Comparison of ENCODE assay signal across 29 mouse cellular contexts in the genomic region with DNA sequence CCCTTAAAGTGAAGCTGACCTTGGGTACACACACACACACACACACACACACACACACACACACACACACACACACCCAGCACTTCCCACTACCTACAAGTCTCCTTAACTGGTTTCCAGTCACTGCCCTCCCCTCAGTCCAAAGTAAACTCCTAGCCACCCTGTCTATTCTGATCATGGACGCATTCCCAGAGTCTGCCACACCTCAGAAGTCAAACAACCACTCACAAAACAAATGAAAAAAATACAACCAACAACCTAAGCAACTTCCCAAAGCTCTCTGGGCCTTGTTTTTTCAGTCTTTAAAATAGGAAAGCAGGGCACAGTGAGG.
DNase-seq lines count a peak whose midpoint lies in the region; ATAC-seq and TF ChIP-seq lines count a peak whose summit lies in the region.
"Had no signal": no experiment of that assay in that cellular context is flagged by ENCODE, and none has a peak within 500 bp of the region (broad histone marks: within the 10 kb centered on the region; RNA-seq: fewer than 3 reads in every experiment).

No protein-coding gene starts in this region.

- H3K4me3 ChIP-seq in liver, embryonic 12.5 days: no peak overlapping the region
- H3K4me3 ChIP-seq in liver, embryonic 11.5 days (ENCODE audit: low read depth, low read length): no peak overlapping the region
- H3K4me3 ChIP-seq in lung, postnatal 0 days (ENCODE audit: low read depth, low read length): no peak overlapping the region
- no peak overlapping the region for H3K4me3 ChIP-seq in liver, embryonic 15.5 days (replicated peaks)
- no peak overlapping the region for H3K4me3 ChIP-seq in liver, postnatal 0 days (ENCODE audit: low read depth, low read length)
- no peak overlapping the region for H3K4me3 ChIP-seq in gastrocnemius, adult 2 months
- H3K4me3 ChIP-seq: embryonic facial prominence, embryonic 10.5 days; embryonic facial prominence, embryonic 13.5 days; erythroblast, embryonic 14.5 days; forebrain, embryonic 10.5 days; forebrain, embryonic 13.5 days; heart, embryonic 13.5 days; hindbrain, embryonic 12.5 days; hindbrain, embryonic 15.5 days had no signal

- no peaks in the 10 kb centered on the region for H3K9me3 ChIP-seq in liver, embryonic 12.5 days (replicated peaks)
- no peaks in the 10 kb centered on the region for H3K9me3 ChIP-seq in liver, embryonic 11.5 days (ENCODE audit: control insufficient read depth, low read length)
- H3K9me3 ChIP-seq in lung, postnatal 0 days (ENCODE audit: low read length): no peaks in the 10 kb centered on the region
- H3K9me3 ChIP-seq in liver, embryonic 15.5 days (replicated peaks): no peaks in the 10 kb centered on the region
- H3K9me3 ChIP-seq in liver, postnatal 0 days (ENCODE audit: low read length): no peaks in the 10 kb centered on the region
- H3K9me3 ChIP-seq: embryonic facial prominence, embryonic 10.5 days; embryonic facial prominence, embryonic 13.5 days; forebrain, embryonic 10.5 days; forebrain, embryonic 13.5 days; heart, embryonic 13.5 days; hindbrain, embryonic 12.5 days; hindbrain, embryonic 15.5 days had no signal

- intact Hi-C loops in gastrocnemius, adult 2 months (cut with DNase I): loop anchor here (5.0 kb wide), 1 partner anchor 186 kb away; no protein-coding TSS in a partner anchor

- peak overlapping the region; percentile 56; the same call in 1 of the 2 replicates for H3K27ac ChIP-seq in liver, embryonic 12.5 days
- H3K27ac ChIP-seq in liver, embryonic 11.5 days (ENCODE audit: low read depth, low read length): no peak overlapping the region
- peak overlapping the region; percentile 81 for H3K27ac ChIP-seq in lung, postnatal 0 days (ENCODE audit: low read length)
- peak overlapping the region; percentile 66 for H3K27ac ChIP-seq in liver, embryonic 15.5 days (replicated peaks)
- 0 out of 2 replicates have a peak overlapping the region, but pooled peaks have one; percentile 51 for H3K27ac ChIP-seq in liver, postnatal 0 days (ENCODE audit: low read depth)
- no peak overlapping the region for H3K27ac ChIP-seq in gastrocnemius, adult 2 months
- H3K27ac ChIP-seq: embryonic facial prominence, embryonic 10.5 days; embryonic facial prominence, embryonic 13.5 days; forebrain, embryonic 10.5 days; forebrain, embryonic 13.5 days; heart, embryonic 13.5 days; hindbrain, embryonic 12.5 days; hindbrain, embryonic 15.5 days had no signal

- no peak for ATAC-seq in liver, embryonic 12.5 days
- no peak for ATAC-seq in liver, embryonic 11.5 days (replicated peaks; ENCODE audit: low FRiP score)
- ATAC-seq in lung, postnatal 0 days: no peak
- ATAC-seq in liver, embryonic 15.5 days (ENCODE audit: insufficient read depth): peak; percentile 5; the same call in 1 of the 2 replicates
- no peak for ATAC-seq in liver, postnatal 0 days
- ATAC-seq: CD4-positive, CD25-positive, alpha-beta regulatory T cell, adult 4 months; forebrain, embryonic 13.5 days; forebrain, embryonic 16.5 days had no signal

- no peak for DNase-seq in liver, embryonic 11.5 days (ENCODE audit: low spot score)
- peak; percentile 77 for DNase-seq in lung, postnatal 0 days (ENCODE audit: low spot score)
- no peak for DNase-seq in lung, postnatal 14 days
- DNase-seq in liver, postnatal 0 days: no peak
- no peak for DNase-seq in gastrocnemius, adult 2 months
- no peak for DNase-seq in c-Kit-positive CD71-positive TER-119-positive erythroid progenitor cells, embryonic 14.5 days (ENCODE audit: low spot score)
- DNase-seq: adrenal gland, adult 2 months; adrenal gland, postnatal 14 days; cerebellum, adult 11-12 months; cerebellum, adult 8-10 months; cerebellum, postnatal 10 days; cerebellum, postnatal 36 days; embryo, embryonic 11 days; gastrocnemius, postnatal 14 days; heart, adult 18-20 months; heart, postnatal 14 days; heart, postnatal 4 days had no signal

- peak; percentile 78; the same call in 1 of the 2 replicates for TF ChIP-seq EP300 in lung, postnatal 0 days (IDR thresholded peaks at IDR 0.05)
- TF ChIP-seq EP300 in liver, postnatal 0 days (IDR thresholded peaks at IDR 0.05; ENCODE audit: low read depth): no peak

- no peak overlapping the region for H3K9ac ChIP-seq in liver, embryonic 12.5 days
- H3K9ac ChIP-seq in liver, embryonic 11.5 days (ENCODE audit: low read depth, low read length): no peak overlapping the region
- no peak overlapping the region for H3K9ac ChIP-seq in lung, postnatal 0 days (replicated peaks; ENCODE audit: low read depth)
- H3K9ac ChIP-seq in liver, embryonic 15.5 days: no peak overlapping the region
- no peak overlapping the region for H3K9ac ChIP-seq in liver, postnatal 0 days (replicated peaks)
- H3K9ac ChIP-seq: embryonic facial prominence, embryonic 13.5 days; forebrain, embryonic 13.5 days; hindbrain, embryonic 12.5 days; hindbrain, embryonic 15.5 days had no signal

- no peak overlapping the region for H3K4me2 ChIP-seq in liver, embryonic 12.5 days
- H3K4me2 ChIP-seq in liver, embryonic 11.5 days: no peak overlapping the region
- no peak overlapping the region for H3K4me2 ChIP-seq in lung, postnatal 0 days (replicated peaks; ENCODE audit: low read depth, low read length)
- H3K4me2 ChIP-seq in liver, embryonic 15.5 days: no peak overlapping the region
- H3K4me2 ChIP-seq in liver, postnatal 0 days (ENCODE audit: low read depth, low read length): no peak overlapping the region
- H3K4me2 ChIP-seq: embryonic facial prominence, embryonic 13.5 days; forebrain, embryonic 13.5 days; heart, embryonic 13.5 days; hindbrain, embryonic 12.5 days; hindbrain, embryonic 15.5 days had no signal

- 57% methylated on average over 1 of the region's 1 CpGs for WGBS in liver, embryonic 12.5 days (ENCODE audit: insufficient replicate concordance)
- WGBS in liver, embryonic 11.5 days: 67% methylated on average over 1 of the region's 1 CpGs
- 47% methylated on average over 1 of the region's 1 CpGs for WGBS in lung, postnatal 0 days
- WGBS in liver, embryonic 15.5 days (ENCODE audit: insufficient replicate concordance): 49% methylated on average over 1 of the region's 1 CpGs
- WGBS in liver, postnatal 0 days (ENCODE audit: insufficient replicate concordance): 43% methylated on average over 1 of the region's 1 CpGs

- H3K36me3 ChIP-seq in liver, embryonic 12.5 days: no peaks in the 10 kb centered on the region
- H3K36me3 ChIP-seq in liver, embryonic 11.5 days (ENCODE audit: control insufficient read depth, insufficient read depth, low read length): no peaks in the 10 kb centered on the region
- H3K36me3 ChIP-seq in lung, postnatal 0 days (ENCODE audit: insufficient read depth, low read length): 0 out of 2 replicates have a peak, but pooled peaks cover 3% of the 10 kb centered on the region
- H3K36me3 ChIP-seq in liver, embryonic 15.5 days (replicated peaks): no peaks in the 10 kb centered on the region
- H3K36me3 ChIP-seq in liver, postnatal 0 days (replicated peaks; ENCODE audit: insufficient read depth, low read length): no peaks in the 10 kb centered on the region
- H3K36me3 ChIP-seq: embryonic facial prominence, embryonic 10.5 days; embryonic facial prominence, embryonic 13.5 days; forebrain, embryonic 10.5 days; heart, embryonic 13.5 days; hindbrain, embryonic 12.5 days; hindbrain, embryonic 15.5 days had no signal

- no peak for TF ChIP-seq CTCF in lung, postnatal 0 days (IDR thresholded peaks at IDR 0.05)
- no peak for TF ChIP-seq CTCF in liver, postnatal 0 days (IDR thresholded peaks at IDR 0.05; ENCODE audit: low read depth)
- no peak for TF ChIP-seq CTCF in gastrocnemius, adult 2 months (IDR thresholded peaks at IDR 0.05)

- no peaks in the 10 kb centered on the region for H3K27me3 ChIP-seq in liver, embryonic 12.5 days (replicated peaks)
- H3K27me3 ChIP-seq in liver, embryonic 11.5 days (replicated peaks; ENCODE audit: control insufficient read depth, insufficient read depth, low read length): no peaks in the 10 kb centered on the region
- H3K27me3 ChIP-seq in lung, postnatal 0 days (replicated peaks; ENCODE audit: insufficient read depth, low read length): no peaks in the 10 kb centered on the region
- H3K27me3 ChIP-seq in liver, embryonic 15.5 days: no peaks in the 10 kb centered on the region
- H3K27me3 ChIP-seq in liver, postnatal 0 days (ENCODE audit: insufficient read depth, low read length): no peaks in the 10 kb centered on the region
- H3K27me3 ChIP-seq: embryonic facial prominence, embryonic 13.5 days; forebrain, embryonic 13.5 days; heart, embryonic 13.5 days; hindbrain, embryonic 12.5 days; hindbrain, embryonic 15.5 days had no signal

- no peaks in the 10 kb centered on the region for H3K4me1 ChIP-seq in liver, embryonic 12.5 days
- no peaks in the 10 kb centered on the region for H3K4me1 ChIP-seq in liver, embryonic 11.5 days (replicated peaks; ENCODE audit: control insufficient read depth, insufficient read depth, low read length)
- no peaks in the 10 kb centered on the region for H3K4me1 ChIP-seq in lung, postnatal 0 days (ENCODE audit: insufficient read depth, low read depth, low read length)
- H3K4me1 ChIP-seq in liver, embryonic 15.5 days (replicated peaks): peaks cover 8% of the 10 kb centered on the region; the same call in 1 of the 2 replicates
- 0 out of 2 replicates have a peak, but pooled peaks cover 3% of the 10 kb centered on the region for H3K4me1 ChIP-seq in liver, postnatal 0 days (ENCODE audit: insufficient read depth)
- H3K4me1 ChIP-seq: forebrain, embryonic 13.5 days; hindbrain, embryonic 12.5 days; hindbrain, embryonic 15.5 days had no signal

Comparison
In these comparisons a context has a peak if more than half of its experiments do, and no peak if none do; other contexts are left out.
1. H3K27ac ChIP-seq: peak in liver, embryonic 12.5 days (single experiment), lung, postnatal 0 days (single experiment), liver, embryonic 15.5 days (single experiment) and liver, postnatal 0 days (single experiment); none in liver, embryonic 11.5 days (single experiment) and gastrocnemius, adult 2 months (single experiment).